ENCODE assay signal across 26 mouse cellular contexts in genomic region chr9:29092443-29092842, GRCm38 (mm10).
DNase-seq lines count a peak whose midpoint lies in the region; ATAC-seq and TF ChIP-seq lines count a peak whose summit lies in the region.
"Had no signal": no experiment of that assay in that cellular context is flagged by ENCODE, and none has a peak within 500 bp of the region (broad histone marks: within the 10 kb centered on the region; RNA-seq: fewer than 3 reads in every experiment).

No protein-coding gene starts in this region.

- peak overlapping the region; percentile 47; the same call in 1 of the 2 replicates for H3K27ac ChIP-seq in heart, embryonic 12.5 days (ENCODE audit: poor library complexity, severe bottlenecking)
- no peak overlapping the region for H3K27ac ChIP-seq in heart, adult 2 months
- no peak overlapping the region for H3K27ac ChIP-seq in lung, embryonic 14.5 days (ENCODE audit: low read depth)
- H3K27ac ChIP-seq in intestine, postnatal 0 days (ENCODE audit: low read depth, low read length), result no peak overlapping the region
- H3K27ac ChIP-seq: embryonic facial prominence, embryonic 13.5 days; forebrain, embryonic 12.5 days; gastrocnemius, adult 2 months; hindbrain, embryonic 13.5 days; kidney, postnatal 0 days; limb, embryonic 13.5 days; liver, embryonic 12.5 days; midbrain, embryonic 12.5 days; neural tube, embryonic 15.5 days; stomach, postnatal 0 days had no signal

- no peak for TF ChIP-seq CTCF in heart, adult 2 months (IDR thresholded peaks at IDR 0.05)
- no peak for TF ChIP-seq CTCF in lung, embryonic 14.5 days (IDR thresholded peaks at IDR 0.05; ENCODE audit: low read depth)
- no peak for TF ChIP-seq CTCF in intestine, postnatal 0 days (IDR thresholded peaks at IDR 0.05; ENCODE audit: low read depth)

- no peak overlapping the region for H3K9ac ChIP-seq in heart, embryonic 12.5 days
- H3K9ac ChIP-seq in heart, adult 2 months (ENCODE audit: low read depth, low read length), result no peak overlapping the region
- H3K9ac ChIP-seq in lung, embryonic 14.5 days, result no peak overlapping the region
- H3K9ac ChIP-seq in intestine, postnatal 0 days (ENCODE audit: low read depth, low read length), result no peak overlapping the region
- H3K9ac ChIP-seq: embryonic facial prominence, embryonic 13.5 days; forebrain, embryonic 12.5 days; hindbrain, embryonic 13.5 days; limb, embryonic 13.5 days; liver, embryonic 12.5 days; midbrain, embryonic 12.5 days; neural tube, embryonic 15.5 days had no signal

- no peak for TF ChIP-seq EP300 in heart, adult 2 months (IDR thresholded peaks at IDR 0.05; ENCODE audit: insufficient read depth, low read depth, low read length)

- no peak overlapping the region for H3K4me2 ChIP-seq in heart, embryonic 12.5 days
- H3K4me2 ChIP-seq in lung, embryonic 14.5 days, result no peak overlapping the region
- no peak overlapping the region for H3K4me2 ChIP-seq in intestine, postnatal 0 days (replicated peaks; ENCODE audit: low read depth)
- H3K4me2 ChIP-seq: embryonic facial prominence, embryonic 13.5 days; forebrain, embryonic 12.5 days; hindbrain, embryonic 13.5 days; limb, embryonic 13.5 days; liver, embryonic 12.5 days; midbrain, embryonic 12.5 days; neural tube, embryonic 15.5 days had no signal

- intact Hi-C loops in heart, adult 2 months (cut with DNase I), result no loop called here

- no peaks in the 10 kb centered on the region for H3K36me3 ChIP-seq in heart, embryonic 12.5 days
- H3K36me3 ChIP-seq in heart, adult 2 months (ENCODE audit: control insufficient read depth, insufficient read depth, low read length), result no peaks in the 10 kb centered on the region
- no peaks in the 10 kb centered on the region for H3K36me3 ChIP-seq in lung, embryonic 14.5 days (ENCODE audit: insufficient read depth)
- H3K36me3 ChIP-seq in intestine, postnatal 0 days (ENCODE audit: control insufficient read depth, insufficient read depth), result no peaks in the 10 kb centered on the region
- H3K36me3 ChIP-seq: embryonic facial prominence, embryonic 13.5 days; forebrain, embryonic 12.5 days; hindbrain, embryonic 13.5 days; limb, embryonic 13.5 days; liver, embryonic 12.5 days; midbrain, embryonic 12.5 days; neural tube, embryonic 15.5 days had no signal

- H3K27me3 ChIP-seq in heart, embryonic 12.5 days (replicated peaks), result no peaks in the 10 kb centered on the region
- H3K27me3 ChIP-seq in heart, adult 2 months (ENCODE audit: control insufficient read depth, insufficient read depth, low read length), result no peaks in the 10 kb centered on the region
- no peaks in the 10 kb centered on the region for H3K27me3 ChIP-seq in lung, embryonic 14.5 days (ENCODE audit: insufficient read depth, low read length)
- H3K27me3 ChIP-seq in intestine, postnatal 0 days (replicated peaks; ENCODE audit: control insufficient read depth, insufficient read depth, low read length), result no peaks in the 10 kb centered on the region
- H3K27me3 ChIP-seq: embryonic facial prominence, embryonic 13.5 days; forebrain, embryonic 12.5 days; limb, embryonic 13.5 days; liver, embryonic 12.5 days; midbrain, embryonic 12.5 days; neural tube, embryonic 15.5 days had no signal

- H3K4me3 ChIP-seq in heart, embryonic 12.5 days, result no peak overlapping the region
- H3K4me3 ChIP-seq in heart, adult 2 months, result no peak overlapping the region
- H3K4me3 ChIP-seq in lung, embryonic 14.5 days (ENCODE audit: low read depth, low read length), result no peak overlapping the region
- no peak overlapping the region for H3K4me3 ChIP-seq in intestine, postnatal 0 days (ENCODE audit: low read depth, low read length)
- H3K4me3 ChIP-seq: embryonic facial prominence, embryonic 13.5 days; erythroblast, embryonic 14.5 days; forebrain, embryonic 12.5 days; gastrocnemius, adult 2 months; hindbrain, embryonic 13.5 days; limb, embryonic 13.5 days; liver, embryonic 12.5 days; midbrain, embryonic 12.5 days; neural tube, embryonic 15.5 days had no signal

- no peak for DNase-seq in heart, adult 2 months
- peak; percentile 17 for DNase-seq in lung, embryonic 14.5 days
- DNase-seq in lung, postnatal 14 days, result no peak
- DNase-seq in Muller cell, postnatal 12 days (ENCODE audit: inconsistent ontology term), result peak; percentile 78
- DNase-seq in R1 (ENCODE audit: low read depth, low spot score), result peak; percentile 10
- DNase-seq: cerebellum, adult 2 months; cerebellum, postnatal 36 days; embryo, embryonic 11 days; gastrocnemius, adult 2 months; kidney, adult 2 months; layer of hippocampus, adult 9-11 months; thymus, adult 2 months; thymus, postnatal 4 days had no signal

- H3K9me3 ChIP-seq in heart, embryonic 12.5 days (replicated peaks), result no peaks in the 10 kb centered on the region
- no peaks in the 10 kb centered on the region for H3K9me3 ChIP-seq in lung, embryonic 14.5 days (ENCODE audit: low read depth, low read length)
- H3K9me3 ChIP-seq in intestine, postnatal 0 days (ENCODE audit: control insufficient read depth), result no peaks in the 10 kb centered on the region
- H3K9me3 ChIP-seq: embryonic facial prominence, embryonic 13.5 days; forebrain, embryonic 12.5 days; hindbrain, embryonic 13.5 days; limb, embryonic 13.5 days; liver, embryonic 12.5 days; midbrain, embryonic 12.5 days; neural tube, embryonic 15.5 days had no signal

- no peak for TF ChIP-seq POLR2A in heart, adult 2 months (IDR thresholded peaks at IDR 0.05; ENCODE audit: insufficient read depth, low read depth, low read length)

- no peak for ATAC-seq in heart, embryonic 12.5 days (ENCODE audit: insufficient number of reproducible peaks, low FRiP score)
- peak; percentile 60; the same call in 1 of the 2 replicates for ATAC-seq in lung, embryonic 14.5 days (ENCODE audit: insufficient read depth)
- no peak for ATAC-seq in intestine, postnatal 0 days
- ATAC-seq: inflammation-experienced regulatory T-cells, adult 6 months; liver, embryonic 12.5 days had no signal

- peaks cover 7% of the 10 kb centered on the region for H3K4me1 ChIP-seq in heart, embryonic 12.5 days (replicated peaks)
- H3K4me1 ChIP-seq in heart, adult 2 months (ENCODE audit: control insufficient read depth, insufficient read depth, low read length), result no peaks in the 10 kb centered on the region
- no peaks in the 10 kb centered on the region for H3K4me1 ChIP-seq in lung, embryonic 14.5 days (ENCODE audit: insufficient read depth)
- H3K4me1 ChIP-seq in intestine, postnatal 0 days (replicated peaks; ENCODE audit: control insufficient read depth, insufficient read depth, low read length), result no peaks in the 10 kb centered on the region
- H3K4me1 ChIP-seq: embryonic facial prominence, embryonic 13.5 days; forebrain, embryonic 12.5 days; limb, embryonic 13.5 days; liver, embryonic 12.5 days; midbrain, embryonic 12.5 days had no signal

- H3K79me2 ChIP-seq in heart, adult 2 months (replicated peaks; ENCODE audit: control insufficient read depth, insufficient read depth, low read length), result no peaks in the 10 kb centered on the region

Comparison
In these comparisons a context has a peak if more than half of its experiments do, and no peak if none do; other contexts are left out.
1. DNase-seq: peak in lung, embryonic 14.5 days (single experiment), Muller cell, postnatal 12 days (single experiment) and R1 (single experiment); none in heart, adult 2 months (0 of 2) and lung, postnatal 14 days (single experiment).